Comparison of ENCODE assay signal across 10 mouse cellular contexts in genomic region chr2:38515446-38515845, GRCm38 (mm10). TPM values are rescaled to one million over a fixed set of nuclear protein-coding genes. Genes with fewer than 3 reads are reported as not detected.
DNase-seq lines count a peak whose midpoint lies in the region; ATAC-seq and TF ChIP-seq lines count a peak whose summit lies in the region.
"Had no signal": no experiment of that assay in that cellular context is flagged by ENCODE, and none has a peak within 500 bp of the region (broad histone marks: within the 10 kb centered on the region; RNA-seq: fewer than 3 reads in every experiment).

No protein-coding gene starts in this region.

- H3K9ac ChIP-seq in heart, postnatal 0 days (replicated peaks; ENCODE audit: low read depth, low read length), result 0 out of 2 replicates have a peak overlapping the region, but pooled peaks have one; percentile 1
- H3K9ac ChIP-seq in hindbrain, embryonic 12.5 days, result no peak overlapping the region
- H3K9ac ChIP-seq in midbrain, embryonic 14.5 days (replicated peaks; ENCODE audit: low read length), result no peak overlapping the region

- 34% methylated on average over 6 of the region's 6 CpGs for WGBS in heart, postnatal 0 days
- 12% methylated on average over 6 of the region's 6 CpGs for WGBS in embryonic facial prominence, embryonic 10.5 days
- 4% methylated on average over 6 of the region's 6 CpGs for WGBS in hindbrain, embryonic 12.5 days
- whole genome bisulfite sequencing in midbrain, embryonic 14.5 days, result 6% methylated on average over 6 of the region's 6 CpGs

- H3K36me3 ChIP-seq in heart, postnatal 0 days (replicated peaks; ENCODE audit: control insufficient read depth, insufficient read depth, low read length), result no peaks in the 10 kb centered on the region
- H3K36me3 ChIP-seq in embryonic facial prominence, embryonic 10.5 days (replicated peaks), result peaks cover 8% of the 10 kb centered on the region; the same call in 1 of the 2 replicates
- no peaks in the 10 kb centered on the region for H3K36me3 ChIP-seq in hindbrain, embryonic 12.5 days
- no peaks in the 10 kb centered on the region for H3K36me3 ChIP-seq in midbrain, embryonic 14.5 days (ENCODE audit: control insufficient read depth, insufficient read depth, low read length)

- peaks cover 43% of the 10 kb centered on the region for H3K4me1 ChIP-seq in heart, postnatal 0 days (ENCODE audit: control insufficient read depth, insufficient read depth)
- peaks cover 59% of the 10 kb centered on the region for H3K4me1 ChIP-seq in embryonic facial prominence, embryonic 10.5 days
- H3K4me1 ChIP-seq in hindbrain, embryonic 12.5 days, result peaks cover 40% of the 10 kb centered on the region
- H3K4me1 ChIP-seq in midbrain, embryonic 14.5 days (ENCODE audit: control insufficient read depth, insufficient read depth, low read length), result peaks cover 11% of the 10 kb centered on the region; the same call in 1 of the 2 replicates

- TF ChIP-seq CTCF in heart, postnatal 0 days (IDR thresholded peaks at IDR 0.05; ENCODE audit: low read depth), result no peak

- no peak; the same call in 1 of the 2 replicates for ATAC-seq in heart, postnatal 0 days (ENCODE audit: insufficient read depth, low read depth)
- ATAC-seq in hindbrain, embryonic 12.5 days (ENCODE audit: low FRiP score), result 0 out of 2 replicates have a peak, but pooled peaks have one; percentile 12
- peak; percentile 18; the same call in 1 of the 2 replicates for ATAC-seq in midbrain, embryonic 14.5 days (ENCODE audit: low FRiP score, low TSS enrichment)

- H3K4me2 ChIP-seq in heart, postnatal 0 days (ENCODE audit: low read depth, low read length), result no peak overlapping the region
- H3K4me2 ChIP-seq in hindbrain, embryonic 12.5 days (replicated peaks), result no peak overlapping the region; the same call in 1 of the 2 replicates
- H3K4me2 ChIP-seq in midbrain, embryonic 14.5 days (ENCODE audit: low read length), result no peak overlapping the region

- no peak for DNase-seq in heart, postnatal 0 days (ENCODE audit: low spot score)
- DNase-seq in heart, adult 18-20 months, result no peak
- DNase-seq in embryonic facial prominence, embryonic 10.5 days (ENCODE audit: low spot score), result no peak
- peak; percentile 54 for DNase-seq in midbrain, embryonic 14.5 days
- no peak for DNase-seq in left cerebral cortex, adult 8-10 months (ENCODE audit: low spot score in 2 of 2)
- no peak for DNase-seq in cerebellum, adult 18-20 months
- no peak for DNase-seq in left cerebral cortex, postnatal 14 days (ENCODE audit: low spot score in 2 of 2)

- no peaks in the 10 kb centered on the region for H3K9me3 ChIP-seq in heart, postnatal 0 days (replicated peaks; ENCODE audit: control insufficient read depth, low read length)
- H3K9me3 ChIP-seq in embryonic facial prominence, embryonic 10.5 days, result no peaks in the 10 kb centered on the region
- H3K9me3 ChIP-seq in hindbrain, embryonic 12.5 days (replicated peaks), result no peaks in the 10 kb centered on the region
- H3K9me3 ChIP-seq in midbrain, embryonic 14.5 days (ENCODE audit: control insufficient read depth, low read length), result no peaks in the 10 kb centered on the region

- TF ChIP-seq EP300 in heart, postnatal 0 days (IDR thresholded peaks at IDR 0.05; ENCODE audit: low read depth), result no peak

- intact Hi-C loops in left cerebral cortex, postnatal 14 days (cut with DNase I), result no loop called here

- H3K4me3 ChIP-seq in heart, postnatal 0 days (ENCODE audit: low read depth, low read length), result no peak overlapping the region
- H3K4me3 ChIP-seq in embryonic facial prominence, embryonic 10.5 days, result 0 out of 2 replicates have a peak overlapping the region, but pooled peaks have one; percentile 17
- no peak overlapping the region for H3K4me3 ChIP-seq in hindbrain, embryonic 12.5 days
- H3K4me3 ChIP-seq in midbrain, embryonic 14.5 days (replicated peaks; ENCODE audit: low read depth, low read length), result no peak overlapping the region
- H3K4me3 ChIP-seq: megakaryocyte, embryonic 14.5 days had no signal

- peak overlapping the region; percentile 57 for H3K27ac ChIP-seq in heart, postnatal 0 days (ENCODE audit: low read depth)
- peak overlapping the region; percentile 74 for H3K27ac ChIP-seq in embryonic facial prominence, embryonic 10.5 days (replicated peaks)
- peak overlapping the region; percentile 46 for H3K27ac ChIP-seq in hindbrain, embryonic 12.5 days
- no peak overlapping the region for H3K27ac ChIP-seq in midbrain, embryonic 14.5 days (replicated peaks; ENCODE audit: low read depth, low read length)

- no peaks in the 10 kb centered on the region for H3K27me3 ChIP-seq in heart, postnatal 0 days (ENCODE audit: control insufficient read depth, insufficient read depth, low read length)
- no peaks in the 10 kb centered on the region for H3K27me3 ChIP-seq in embryonic facial prominence, embryonic 10.5 days (replicated peaks; ENCODE audit: low read depth, poor library complexity, severe bottlenecking)
- H3K27me3 ChIP-seq in hindbrain, embryonic 12.5 days, result no peaks in the 10 kb centered on the region; the same call in 1 of the 2 replicates
- H3K27me3 ChIP-seq in midbrain, embryonic 14.5 days (ENCODE audit: control insufficient read depth, insufficient read depth, low read length), result no peaks in the 10 kb centered on the region
- H3K27me3 ChIP-seq: CH12.LX had no signal

RNA-seq across cellular contexts. Expression of gene Nek6, which starts 4.0 kb away (rescaled TPM):
- 12.3 and 18.1 TPM in 2 replicates for total RNA-seq in heart, postnatal 0 days (2014; rRNA removed; ENCODE audit: low replicate concordance)
- polyA plus RNA-seq in heart, postnatal 0 days (2015; fragmentation: Nextera tagmentation; extraction: Ambion mirVana), result 25.5 and 26.5 TPM in 2 replicates
- 1 to 10 TPM; 2.6 to 4.7 TPM for total RNA-seq in heart, adult 18-20 months (2021)
- 85.4 and 85.8 TPM in 2 replicates for polyA plus RNA-seq in embryonic facial prominence, embryonic 10.5 days (2016; fragmentation: Nextera tagmentation; extraction: Ambion mirVana)
- 85.7 and 94.8 TPM in 2 replicates for polyA plus RNA-seq in hindbrain, embryonic 12.5 days (2016; fragmentation: Nextera tagmentation; extraction: Ambion mirVana)
- 59.8 and 62.3 TPM in 2 replicates for polyA plus RNA-seq in midbrain, embryonic 14.5 days (2014; fragmentation: Nextera tagmentation; extraction: Ambion mirVana)
- total RNA-seq in left cerebral cortex, adult 8-10 months (2022), result 10 to 100 TPM; 24.1 to 40.5 (median 31.4) TPM
- total RNA-seq in left cerebral cortex, postnatal 14 days (2021), result 10 to 100 TPM; 26.3 to 28.9 TPM
